Mouse (Mus musculus): ENCODE measurements at regions not wholly inside any gene's neighbourhood (a gene's known extent, or its start where the extent isn't known, plus 50 kb on each side); places are given as distances from the start of the nearest gene placed in this dataset.

DNA sequence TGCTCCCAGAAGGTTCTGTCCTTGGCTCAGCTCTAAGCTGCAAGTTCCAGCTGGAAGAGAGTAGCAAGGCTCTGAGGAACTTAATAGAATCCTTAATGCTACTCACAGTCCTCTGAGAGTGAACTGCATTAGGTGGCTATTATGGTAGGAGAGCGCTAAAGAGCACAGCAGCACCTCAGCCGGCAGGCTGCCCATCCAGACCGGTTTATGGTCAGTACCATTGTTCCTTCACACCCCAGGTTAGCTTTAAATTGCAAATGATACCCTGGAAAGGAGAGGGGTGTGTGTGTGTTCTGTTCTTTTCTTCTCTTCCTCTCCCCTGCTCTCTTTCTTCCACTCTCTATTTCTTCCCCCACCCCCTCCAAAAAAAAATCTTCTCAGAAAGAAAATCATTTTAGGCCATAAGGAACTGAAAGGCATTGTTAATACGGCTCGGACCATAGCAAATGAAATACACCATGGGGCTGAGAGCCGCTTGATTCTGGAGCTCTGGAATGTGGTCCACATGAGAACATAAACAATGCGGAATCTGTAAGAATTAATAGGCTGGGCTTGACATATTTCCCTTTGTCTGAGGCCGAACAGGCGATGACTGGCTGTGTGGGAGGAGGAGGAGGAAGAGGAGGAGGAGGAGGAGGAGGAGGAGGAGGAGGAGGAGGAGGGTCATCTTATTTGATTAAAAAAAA, 263.8 kb upstream of the Irx3 start:
- no peak for DNase-seq

DNA sequence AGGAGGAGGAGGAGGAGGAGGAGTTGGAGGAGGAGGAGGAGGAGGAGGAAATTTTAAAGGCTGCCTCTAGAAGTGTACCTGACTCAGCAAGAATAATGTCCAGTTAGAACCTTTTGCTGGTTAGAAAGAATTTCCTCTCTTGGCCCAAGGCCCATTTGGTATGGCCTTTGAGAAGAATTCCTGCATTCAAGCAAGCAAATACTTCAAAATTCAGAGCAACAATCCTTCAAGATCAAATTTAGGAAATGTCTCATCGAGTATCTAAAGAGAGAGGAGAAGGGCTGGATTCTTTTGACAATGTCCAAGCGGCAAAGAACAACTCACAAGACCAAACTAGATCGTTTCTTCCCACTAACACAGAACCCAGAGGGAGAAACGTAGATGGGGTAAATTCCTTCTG, 263.1 kb upstream of the Irx3 start:
- DNase-seq: no peak

DNA sequence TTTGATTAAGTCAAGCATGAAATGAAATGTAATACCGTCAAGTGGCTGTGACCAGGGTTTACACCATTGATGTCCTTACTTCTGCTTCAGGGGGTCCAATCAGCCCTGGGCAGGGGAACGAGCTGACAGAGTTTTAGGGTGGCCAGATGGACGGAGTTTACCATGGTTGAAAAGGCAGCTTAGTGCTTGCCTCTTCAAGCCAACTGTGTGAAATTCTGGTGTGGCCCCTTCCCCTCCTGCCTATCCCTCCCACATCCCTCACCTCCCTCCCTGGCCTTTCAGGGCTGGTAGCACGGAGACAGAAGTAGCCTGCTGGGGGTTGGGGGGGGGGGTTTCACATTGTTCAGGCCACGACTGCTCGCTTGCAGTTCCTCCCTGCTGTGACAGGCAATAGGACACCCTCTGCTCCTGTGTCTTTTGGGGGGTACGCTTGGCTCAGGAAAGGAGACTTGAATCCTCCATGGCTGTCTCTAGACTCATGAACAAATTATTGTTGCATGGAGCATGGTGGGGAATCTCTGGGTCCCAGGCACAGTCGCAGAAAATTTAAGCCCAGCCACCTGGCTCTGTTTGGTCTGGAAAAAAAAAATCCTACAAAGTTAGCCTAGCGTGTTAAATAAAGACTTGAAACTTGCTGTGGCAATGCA, 262.4 kb upstream of the Irx3 start:
- DNase-seq: no peak

DNA sequence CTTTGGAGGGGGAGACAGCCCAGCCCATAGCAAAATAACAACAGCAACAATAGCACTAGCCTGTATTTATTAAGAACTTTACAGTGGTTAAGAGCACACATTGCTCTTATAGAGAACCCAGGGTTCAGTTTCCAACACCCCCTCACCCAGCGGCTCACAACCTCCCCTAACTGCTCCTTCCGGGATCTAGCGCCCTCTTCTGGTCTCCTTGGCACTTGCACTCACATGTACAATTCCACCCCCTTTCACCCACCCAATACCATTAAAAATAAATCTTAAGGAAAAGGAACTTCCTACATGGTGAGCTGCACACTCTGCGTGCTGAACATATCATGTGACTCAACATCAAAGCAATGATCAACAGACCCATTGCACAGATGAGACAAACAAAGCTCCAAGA, 261.5 kb upstream of the Irx3 start:
- DNase-seq: no peak

DNA sequence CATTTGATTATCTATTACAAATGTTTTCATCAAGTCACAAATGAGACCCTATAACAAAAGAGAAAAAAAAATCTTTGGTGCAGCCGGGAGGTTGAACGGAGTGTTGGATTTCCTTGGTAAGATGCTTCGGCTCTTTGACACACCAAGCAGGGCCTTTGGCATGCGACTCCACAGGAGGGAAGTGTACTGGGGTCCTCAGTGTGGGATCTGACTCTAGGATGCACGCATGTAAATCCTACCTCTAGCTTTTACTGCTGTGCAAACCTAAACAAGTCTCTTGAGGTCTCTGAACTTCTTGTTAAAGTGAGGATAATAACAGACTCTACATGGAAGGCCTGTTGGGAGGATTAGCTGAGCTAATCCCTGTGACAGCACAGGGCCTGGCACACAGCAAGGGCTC, 257.6 kb upstream of the Irx3 start:
- no peak for DNase-seq

DNA sequence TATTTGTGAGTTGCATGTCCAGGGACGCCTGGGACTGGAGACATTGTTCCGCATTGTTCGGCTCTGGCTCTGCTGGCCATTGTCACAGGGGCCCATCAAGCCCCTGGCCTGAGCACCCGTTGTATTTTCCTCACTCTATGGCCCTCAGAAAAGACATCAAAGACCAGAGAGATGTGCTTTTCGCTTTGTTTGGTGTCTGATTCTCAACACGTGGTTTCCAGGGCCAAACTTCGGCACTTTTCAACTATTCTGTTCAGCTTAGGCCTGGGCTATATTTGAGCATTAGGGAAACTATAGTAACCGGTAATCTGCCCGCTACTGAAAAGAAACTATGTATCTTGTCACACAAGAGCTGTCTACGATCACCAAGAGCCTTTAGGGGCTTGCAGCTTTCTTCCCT, 257.1 kb upstream of the Irx3 start:
- DNase-seq: no peak

DNA sequence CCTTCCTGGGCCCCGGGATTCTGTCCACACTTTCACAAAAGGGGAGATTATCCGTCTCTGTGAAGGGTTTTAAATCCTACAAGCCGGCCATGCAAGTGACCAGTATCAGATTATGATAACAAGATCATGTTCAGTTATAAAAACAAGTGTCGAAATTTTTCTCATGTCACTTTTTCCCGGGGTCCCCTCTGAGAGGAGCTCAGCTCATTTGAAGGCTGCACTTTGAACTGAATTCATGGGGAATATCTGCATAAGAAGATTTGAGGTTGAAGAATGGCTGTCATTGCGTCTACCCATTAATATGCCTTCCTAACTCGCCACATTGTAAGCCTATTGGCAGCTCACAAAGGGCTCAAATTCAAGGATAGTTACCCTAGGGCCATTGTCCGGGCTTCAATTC, 256.0 kb upstream of the Irx3 start:
- DNase-seq: no peak

DNA sequence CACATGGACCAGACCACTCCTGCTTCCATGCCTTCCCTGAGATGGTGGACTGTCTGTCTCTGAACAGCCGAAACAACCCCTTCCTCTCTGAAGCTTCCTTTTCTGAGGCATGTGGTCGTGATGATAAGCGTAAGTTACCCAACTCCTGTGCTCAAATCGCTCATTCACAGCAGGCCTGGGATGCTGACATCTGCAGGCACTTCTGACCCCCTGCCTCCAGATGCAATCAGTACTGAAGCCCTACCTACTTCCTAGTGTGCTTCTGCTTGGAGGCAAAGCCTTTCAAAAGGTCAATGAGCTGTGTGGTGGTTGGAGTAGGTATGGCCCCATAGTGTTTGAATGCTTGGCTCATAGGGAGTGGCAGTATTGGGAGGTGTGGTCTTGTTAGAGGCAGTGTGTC, 253.7 kb upstream of the Irx3 start:
- DNase-seq: no peak

DNA sequence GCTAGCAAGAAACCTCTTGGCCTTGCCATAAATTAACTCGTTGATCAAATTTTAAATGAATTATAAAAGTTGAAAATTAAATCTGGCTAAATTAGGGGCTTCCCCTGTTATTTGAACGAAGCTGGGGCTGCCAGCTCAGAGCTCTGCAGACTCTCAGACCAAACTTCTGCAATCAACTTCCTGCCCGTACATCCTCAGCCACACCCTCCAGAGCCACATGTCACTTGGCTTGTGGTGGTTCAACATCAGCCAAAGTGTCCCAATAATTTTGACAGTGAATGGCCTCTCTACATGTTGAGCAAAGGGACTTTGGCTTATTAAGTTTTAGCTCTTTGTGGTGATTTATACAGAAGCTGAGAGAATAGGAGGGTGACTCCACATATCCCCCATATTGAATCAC, 242.8 kb upstream of the Irx3 start:
- DNase-seq: no peak

DNA sequence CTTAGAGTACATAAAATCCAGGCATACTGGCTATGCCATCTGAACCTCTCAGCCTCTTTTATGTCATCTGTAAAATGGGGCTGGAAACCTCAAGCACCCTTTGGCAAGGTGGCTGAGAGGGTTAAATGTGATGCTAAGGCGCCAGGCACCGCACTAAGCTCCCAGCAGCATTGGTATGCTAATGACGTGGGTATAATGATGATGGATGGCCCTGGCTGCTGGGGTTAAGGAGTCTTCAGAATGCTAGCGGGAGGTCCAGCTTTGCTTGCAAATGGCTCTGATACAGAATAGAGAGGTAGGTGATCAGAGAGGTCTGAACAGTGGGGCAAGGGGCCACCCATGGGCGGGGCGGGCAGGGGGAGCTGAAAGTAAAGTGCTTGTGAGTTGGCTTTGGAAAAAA, 241.1 kb upstream of the Irx3 start:
- no peak for DNase-seq

DNA sequence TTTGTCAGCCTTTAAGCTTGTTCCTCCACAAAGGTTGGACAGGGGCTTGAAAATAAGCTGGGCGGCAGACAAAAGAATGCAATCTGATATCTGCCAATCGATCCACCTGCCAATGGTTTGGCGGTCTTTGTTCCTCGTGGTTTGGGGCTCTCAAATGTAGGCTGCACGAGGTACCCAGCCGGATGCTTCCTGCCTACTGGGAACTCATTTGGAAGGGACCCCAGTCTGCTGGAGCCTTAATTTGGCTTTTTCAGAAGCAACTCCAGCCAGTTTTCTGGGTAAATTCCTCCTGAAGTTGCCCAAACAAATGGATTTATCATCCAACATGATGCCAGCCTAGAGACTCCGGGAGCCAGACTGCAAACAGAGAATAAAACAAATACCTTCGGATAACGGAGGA, 228.1 kb upstream of the Irx3 start:
- no peak for DNase-seq

DNA sequence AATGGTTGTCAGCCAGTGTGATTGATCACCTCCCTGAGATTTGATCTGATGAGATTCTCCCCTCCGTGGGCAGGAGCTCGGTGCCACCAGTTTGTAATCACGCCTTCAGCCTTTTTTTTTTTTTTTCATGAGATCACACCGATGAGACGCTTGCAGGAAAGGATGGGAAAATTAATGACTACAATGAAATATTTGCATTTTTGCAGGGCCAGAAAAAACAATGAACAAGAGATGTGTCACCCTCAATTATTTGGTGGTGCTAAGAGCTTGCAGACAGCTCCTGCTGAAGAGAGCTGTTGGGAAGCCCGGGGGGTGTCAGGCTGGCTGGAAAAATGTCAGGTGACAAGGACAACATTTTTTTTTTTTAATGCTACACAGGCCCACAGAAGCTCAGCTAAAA, 227.6 kb upstream of the Irx3 start:
- no peak for DNase-seq

DNA sequence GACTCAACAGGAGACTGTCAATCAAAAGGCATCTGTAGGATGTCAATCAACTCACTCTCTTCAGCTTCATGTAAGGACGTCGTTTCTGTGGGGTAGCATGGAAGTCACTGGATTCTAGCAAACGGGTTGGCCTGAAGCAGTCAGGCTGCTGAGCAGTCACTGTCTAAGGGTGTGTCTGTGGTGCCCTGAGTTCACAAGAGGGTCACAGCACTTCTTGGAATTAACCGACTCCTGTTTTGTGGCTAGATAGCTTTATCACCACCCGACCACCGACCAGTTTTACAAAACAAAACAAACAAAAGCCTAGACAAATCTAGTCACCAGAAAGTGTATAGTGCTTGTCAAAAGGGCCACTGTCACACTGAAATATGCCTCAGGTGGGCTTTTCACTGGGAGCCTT, 226.4 kb upstream of the Irx3 start:
- DNase-seq: no peak

DNA sequence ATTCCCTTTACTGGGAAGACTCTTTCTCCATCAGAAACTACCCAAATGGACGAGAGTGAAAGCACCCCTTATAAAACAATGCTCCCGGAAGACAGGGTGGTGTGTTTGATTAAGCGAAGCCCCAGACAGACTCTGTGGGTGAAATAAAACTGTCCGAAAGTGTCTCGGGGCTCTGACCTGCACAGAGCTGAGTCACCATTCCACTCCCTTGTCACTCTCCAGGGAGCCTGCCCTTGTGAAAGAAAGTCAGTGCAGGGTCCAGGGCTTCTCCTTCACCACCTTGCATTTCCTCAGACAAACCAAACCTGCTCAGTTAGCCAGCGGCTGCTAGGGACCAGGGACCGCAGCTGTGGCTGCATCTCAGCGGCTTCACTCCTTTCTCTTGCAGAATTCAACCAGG, 222.3 kb upstream of the Irx3 start:
- peak; percentile 14 for DNase-seq

DNA sequence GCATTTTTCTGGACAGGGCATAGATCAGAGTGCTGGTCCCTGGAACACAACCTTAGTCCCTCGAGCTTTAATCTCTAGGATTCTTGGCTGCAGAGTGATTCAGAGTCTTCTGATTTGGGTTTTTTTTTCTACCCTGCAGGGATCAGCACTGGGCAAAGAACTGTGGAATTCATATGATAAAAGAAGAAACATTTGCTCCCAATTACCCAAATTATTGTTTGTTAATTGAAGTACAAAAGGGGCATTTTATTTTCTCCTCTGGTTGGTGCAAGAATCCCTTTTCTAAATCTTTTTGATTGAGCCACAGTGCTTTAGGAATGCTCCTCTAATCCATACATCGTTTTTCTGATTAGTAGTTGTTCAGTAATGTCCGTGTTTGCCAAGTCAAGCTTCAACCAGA, 219.7 kb upstream of the Irx3 start:
- DNase-seq: no peak

DNA sequence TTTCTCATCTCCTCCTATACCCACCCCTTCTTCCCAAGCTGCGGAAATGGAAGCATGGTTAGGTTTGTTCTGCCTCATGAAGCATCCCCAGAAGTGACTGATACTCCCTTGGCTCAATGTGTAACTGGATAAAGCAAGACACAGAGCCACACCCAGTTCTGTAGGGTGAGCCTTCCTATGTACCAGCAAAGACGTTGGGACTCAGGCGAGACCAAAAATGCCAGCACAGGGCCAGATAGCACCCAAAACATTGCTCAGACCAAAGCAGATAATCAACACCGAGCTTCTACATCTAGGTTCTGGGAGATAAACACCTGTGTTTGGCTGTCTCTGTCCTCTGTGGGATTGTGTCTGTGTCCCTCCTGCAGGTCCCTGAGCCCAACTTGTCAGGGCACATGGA, 212.8 kb upstream of the Irx3 start:
- DNase-seq: no peak

DNA sequence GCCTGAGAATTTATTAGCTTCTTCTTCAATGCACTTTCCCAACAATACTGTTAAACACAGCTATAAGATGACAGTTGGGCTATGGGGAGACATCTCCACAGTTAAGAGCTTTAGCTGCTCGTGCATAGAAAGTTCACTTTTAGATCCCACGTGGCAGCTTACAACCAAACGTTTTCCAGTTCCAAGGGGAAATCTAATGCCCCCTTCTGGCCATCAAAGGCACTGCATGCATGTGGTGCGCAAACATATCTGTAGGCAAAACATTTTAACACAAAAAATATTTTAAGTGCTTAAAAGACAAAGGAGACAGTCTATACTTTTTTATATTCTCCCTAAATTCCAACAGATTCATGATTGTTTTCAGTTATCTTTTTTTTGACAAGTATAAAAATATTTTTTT, 211.3 kb upstream of the Irx3 start:
- DNase-seq: no peak

DNA sequence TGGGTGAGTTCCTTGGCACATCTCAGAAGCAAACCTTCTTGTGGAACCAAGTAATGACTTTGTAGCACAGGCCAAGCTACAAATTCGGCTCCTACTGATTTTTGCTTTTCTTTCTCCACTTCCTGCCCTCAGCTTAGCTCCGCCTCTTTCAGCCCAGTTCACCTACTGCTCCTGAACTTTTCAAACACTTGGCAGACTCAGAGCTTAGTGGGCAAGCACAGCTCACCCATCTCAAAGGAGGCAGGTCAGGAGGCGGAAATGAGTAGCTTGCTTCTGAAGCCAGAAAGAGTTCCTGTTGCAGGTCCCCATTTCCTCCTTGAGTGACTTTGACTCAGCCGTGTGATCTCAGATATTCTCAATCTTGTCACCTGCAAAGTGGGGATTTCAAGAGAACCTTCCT, 208.5 kb upstream of the Irx3 start:
- DNase-seq: peak; percentile 15

DNA sequence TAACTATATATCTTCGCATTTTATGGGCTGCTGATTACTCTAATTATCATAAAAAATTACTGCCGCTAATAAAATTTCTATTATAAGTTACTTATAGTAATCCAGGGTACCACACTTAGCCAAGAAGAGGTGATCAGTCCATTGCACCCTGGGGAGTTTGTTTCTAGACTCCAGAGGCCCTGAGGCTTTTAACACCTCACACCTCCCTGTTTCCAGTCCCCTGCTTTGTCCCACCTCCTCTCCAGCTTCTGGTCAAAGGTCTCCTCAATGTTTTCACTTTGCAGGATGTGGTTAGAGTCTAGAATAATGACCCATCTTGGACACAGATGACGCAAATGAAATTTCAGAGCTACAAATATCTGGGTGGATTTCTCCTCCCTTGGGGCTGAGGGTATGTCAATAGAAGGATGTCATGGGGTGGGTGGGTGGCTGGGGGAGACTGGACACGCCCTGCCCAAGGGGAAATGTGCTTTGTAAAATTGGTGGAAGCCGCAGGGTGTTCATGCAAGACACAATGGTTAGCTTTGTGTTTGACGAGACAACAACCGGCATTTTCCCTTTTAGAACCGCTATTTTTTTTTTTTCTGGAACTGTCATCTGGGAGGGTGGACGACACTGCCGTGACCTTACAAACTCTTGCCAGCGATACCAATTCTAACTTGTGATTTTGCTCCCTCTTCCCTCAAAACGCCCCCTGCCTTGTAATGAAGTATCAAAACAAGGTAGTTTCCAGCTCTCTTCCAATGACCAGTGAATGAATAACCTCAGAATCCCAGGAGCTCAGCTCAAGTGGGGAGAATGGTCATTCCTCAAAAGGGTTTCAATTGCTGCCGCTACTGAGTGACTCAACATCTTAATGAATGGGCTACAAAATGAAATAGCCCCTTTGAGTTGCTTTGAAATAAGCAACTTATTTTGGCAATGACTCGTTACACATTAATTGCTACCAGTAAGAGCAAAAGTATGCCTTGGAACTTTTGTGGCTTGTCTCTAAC, 207.0 kb upstream of the Irx3 start:
- peak; percentile 43 for DNase-seq

DNA sequence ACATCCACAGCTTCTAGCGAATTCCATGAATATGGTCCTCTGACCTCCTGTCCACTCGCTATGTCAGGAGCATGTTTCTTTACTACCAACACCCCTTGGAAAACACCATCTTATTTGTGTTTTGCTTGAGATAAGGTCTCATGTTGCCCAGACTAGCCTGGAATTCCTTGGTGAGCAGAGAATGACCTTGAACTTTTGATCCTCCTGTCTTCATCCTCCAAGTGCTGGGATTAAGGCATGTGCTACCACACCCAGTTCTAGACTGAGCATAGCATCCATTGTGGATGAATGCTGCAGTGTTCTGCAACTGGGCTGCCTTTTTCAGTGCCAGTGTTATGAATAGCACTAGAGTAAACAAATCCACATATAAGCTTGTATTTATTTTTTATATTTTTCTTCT, 203.2 kb upstream of the Irx3 start:
- DNase-seq: no peak

DNA sequence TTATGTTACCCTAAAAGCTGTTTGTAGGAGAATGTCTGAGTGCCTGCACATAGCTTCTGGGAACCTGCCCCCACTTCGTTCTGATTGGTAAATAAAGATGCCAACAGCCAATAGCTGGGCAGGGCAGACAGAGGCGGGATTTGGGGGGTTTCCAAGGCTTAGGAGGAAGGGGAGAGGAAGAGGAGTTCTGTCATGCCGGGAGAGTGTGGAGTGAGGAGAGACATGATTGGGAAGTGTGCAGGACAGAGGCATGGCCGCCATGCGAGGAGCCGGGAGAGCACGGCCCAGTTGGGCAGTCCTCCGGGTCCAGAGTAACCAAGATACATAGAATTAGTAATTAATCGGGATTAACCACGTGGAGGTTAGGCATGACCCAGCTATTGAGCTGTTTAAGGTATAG, 202.7 kb upstream of the Irx3 start:
- DNase-seq: no peak

DNA sequence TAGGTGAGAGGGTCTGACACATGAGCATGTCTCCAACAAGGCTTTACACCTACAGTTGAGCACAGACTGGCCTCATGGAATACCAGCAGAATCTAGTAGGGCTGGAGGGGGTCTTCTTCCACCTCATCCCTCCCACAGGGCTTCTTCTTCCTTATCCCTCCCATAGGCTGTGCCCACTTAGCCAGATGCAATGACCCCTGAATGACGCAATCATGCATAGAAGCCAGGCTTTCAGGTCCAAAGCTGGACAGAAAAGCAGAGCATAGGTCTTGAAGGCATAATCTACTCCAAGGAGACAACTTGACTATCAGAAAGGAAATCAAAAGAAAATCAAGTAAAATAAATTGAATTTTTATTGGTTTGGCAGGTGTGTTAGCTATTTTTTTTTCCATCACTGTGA, 198.5 kb upstream of the Irx3 start:
- no peak for DNase-seq

DNA sequence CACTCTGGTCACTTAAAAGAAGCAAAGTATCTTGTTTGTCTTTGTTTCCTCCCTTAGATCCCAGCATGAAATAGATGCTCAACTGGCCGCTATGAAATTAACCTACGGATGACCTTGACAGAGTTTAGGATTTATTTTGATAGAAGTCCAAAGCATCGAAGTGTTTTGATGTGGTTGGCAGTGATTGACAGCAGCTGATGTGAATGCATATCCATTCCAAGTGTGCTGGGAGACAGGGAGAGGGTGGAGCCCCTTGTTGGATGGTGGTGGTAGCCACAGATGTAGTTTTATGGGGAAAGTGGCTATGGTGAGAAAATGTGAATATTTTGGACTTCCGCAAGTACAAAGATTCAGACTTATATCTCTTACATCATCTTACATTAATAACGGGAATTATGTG, 197.8 kb upstream of the Irx3 start:
- no peak for DNase-seq
